In the genomic region with DNA sequence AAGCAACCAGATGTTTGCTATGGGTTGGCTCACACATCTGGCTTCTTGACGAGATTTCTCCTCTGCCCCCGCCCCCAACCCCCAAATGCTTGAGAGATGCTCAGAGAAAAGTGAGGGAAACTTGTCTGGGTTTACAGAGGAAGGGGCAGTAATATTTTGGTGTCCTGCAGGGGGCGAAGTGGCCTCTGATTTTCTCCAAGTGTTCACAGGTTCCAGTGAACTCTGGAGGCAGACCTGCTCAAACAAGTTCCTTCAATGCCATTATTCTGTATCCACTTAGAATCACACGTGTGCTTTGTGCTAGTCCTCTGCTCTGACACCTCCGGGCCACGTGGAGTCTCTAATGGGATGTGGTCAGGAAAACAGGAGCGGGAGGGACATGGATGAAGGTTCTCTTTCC, we compare ENCODE assay signal across 8 mouse cellular contexts. TPM values are rescaled to one million over a fixed set of nuclear protein-coding genes. Genes with fewer than 3 reads are reported as not detected.
DNase-seq lines count a peak whose midpoint lies in the region; ATAC-seq and TF ChIP-seq lines count a peak whose summit lies in the region.

No protein-coding gene starts in this region.

- H3K27ac ChIP-seq in cerebellum, adult 2 months (ENCODE audit: insufficient read depth, low read length) = no peak overlapping the region
- no peak overlapping the region for H3K27ac ChIP-seq in lung, postnatal 0 days (ENCODE audit: low read length)

- H3K4me2 ChIP-seq in lung, postnatal 0 days (replicated peaks; ENCODE audit: low read depth, low read length) = no peak overlapping the region

- no peaks in the 10 kb centered on the region; the same call in 1 of the 2 replicates for H3K4me1 ChIP-seq in cerebellum, adult 2 months (ENCODE audit: control insufficient read depth, insufficient read depth, low read length)
- H3K4me1 ChIP-seq in lung, postnatal 0 days (ENCODE audit: insufficient read depth, low read depth, low read length) = peaks cover 7% of the 10 kb centered on the region; the same call in 1 of the 2 replicates

- no peak overlapping the region for H3K9ac ChIP-seq in lung, postnatal 0 days (replicated peaks; ENCODE audit: low read depth)

- H3K4me3 ChIP-seq in cerebellum, adult 2 months (replicated peaks; ENCODE audit: insufficient read depth, low read depth, low read length) = no peak overlapping the region
- H3K4me3 ChIP-seq in lung, postnatal 0 days (ENCODE audit: low read depth, low read length) = no peak overlapping the region

- TF ChIP-seq EP300 in lung, postnatal 0 days (IDR thresholded peaks at IDR 0.05) = no peak

- TF ChIP-seq CTCF in cerebellum, adult 2 months (IDR thresholded peaks at IDR 0.05; ENCODE audit: borderline replicate concordance, insufficient read depth, low read depth, low read length) = peak; percentile 50
- peak; percentile 82 for TF ChIP-seq CTCF in lung, postnatal 0 days (IDR thresholded peaks at IDR 0.05)

- H3K36me3 ChIP-seq in lung, postnatal 0 days (ENCODE audit: insufficient read depth, low read length) = no peaks in the 10 kb centered on the region

- WGBS in cerebellum, adult 2 months = 26% methylated on average over 7 of the region's 7 CpGs
- WGBS in lung, postnatal 0 days = 24% methylated on average over 7 of the region's 7 CpGs

- peaks cover 5% of the 10 kb centered on the region; the same call in 1 of the 2 replicates for H3K27me3 ChIP-seq in cerebellum, adult 2 months (ENCODE audit: control insufficient read depth, insufficient read depth, low read length)
- peaks cover 24% of the 10 kb centered on the region for H3K27me3 ChIP-seq in lung, postnatal 0 days (replicated peaks; ENCODE audit: insufficient read depth, low read length)

- TF ChIP-seq POLR2A in cerebellum, adult 2 months (IDR thresholded peaks at IDR 0.05; ENCODE audit: borderline replicate concordance, insufficient read depth, low read length) = no peak

- no peak for ATAC-seq in cerebellum, adult (ENCODE audit: insufficient number of reproducible peaks, low FRiP score, low TSS enrichment)
- no peak for ATAC-seq in lung, postnatal 0 days

- H3K9me3 ChIP-seq in lung, postnatal 0 days (ENCODE audit: low read length) = no peaks in the 10 kb centered on the region

- DNase-seq in cerebellum, adult 2 months = peak; percentile 14 to 43
- DNase-seq in ovary, postnatal 10 days (ENCODE audit: low spot score) = peak; percentile 36
- DNase-seq in ovary, adult 18-20 months (ENCODE audit: low spot score) = no peak
- DNase-seq in embryo, embryonic 10 days (ENCODE audit: low spot score) = peak; percentile 71
- peak; percentile 85 for DNase-seq in heart, postnatal 4 days
- DNase-seq in lung, postnatal 0 days (ENCODE audit: low spot score) = peak; percentile 74
- DNase-seq in testis, postnatal 14 days (ENCODE audit: low spot score) = peak; percentile 19

RNA-seq across cellular contexts. Expression of a gene that starts 2.3 kb away (rescaled TPM):
- polyA plus RNA-seq in cerebellum, adult 2 months (2012; rRNA removed) = 6.4 and 9.5 TPM in 2 replicates
- total RNA-seq in heart, postnatal 4 days (2021) = 10 to 100 TPM; 20.7 TPM
- 3.0 and 3.8 TPM in 2 replicates for polyA plus RNA-seq in lung, postnatal 0 days (2015; fragmentation: Nextera tagmentation; extraction: Ambion mirVana)
